Mouse (Mus musculus): Measurements from ENCODE around the gene Cd82.

Gene Cd82

DNA sequence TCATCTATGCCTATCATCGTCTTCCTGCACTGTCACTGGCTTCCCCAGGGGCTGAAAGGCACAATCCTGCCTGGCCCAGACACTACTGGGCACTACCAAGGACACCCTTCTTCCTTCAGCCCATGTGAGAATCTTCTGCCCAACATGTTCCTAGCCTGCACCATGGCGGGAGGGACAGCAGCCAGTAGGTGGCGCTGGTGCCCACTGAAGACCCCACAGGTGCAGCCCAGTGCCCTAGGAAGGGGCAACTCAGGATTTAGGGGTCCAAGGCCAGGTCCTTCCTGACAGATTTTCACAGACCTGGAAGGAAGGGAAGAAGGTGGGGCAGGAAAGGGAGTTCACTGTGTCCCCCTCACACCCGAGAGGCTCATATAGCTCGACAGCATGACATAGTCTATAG is 47.7 kb downstream of the Cd82 start:
- DNase-seq (ENCODE audit: low spot score), result peak; percentile 41

- DNase-seq (ENCODE audit: low spot score), result no peak
Measured at GRCm38 (mm10) chr2:93414163-93414562, 48.8 kb downstream of the Cd82 start.

DNA sequence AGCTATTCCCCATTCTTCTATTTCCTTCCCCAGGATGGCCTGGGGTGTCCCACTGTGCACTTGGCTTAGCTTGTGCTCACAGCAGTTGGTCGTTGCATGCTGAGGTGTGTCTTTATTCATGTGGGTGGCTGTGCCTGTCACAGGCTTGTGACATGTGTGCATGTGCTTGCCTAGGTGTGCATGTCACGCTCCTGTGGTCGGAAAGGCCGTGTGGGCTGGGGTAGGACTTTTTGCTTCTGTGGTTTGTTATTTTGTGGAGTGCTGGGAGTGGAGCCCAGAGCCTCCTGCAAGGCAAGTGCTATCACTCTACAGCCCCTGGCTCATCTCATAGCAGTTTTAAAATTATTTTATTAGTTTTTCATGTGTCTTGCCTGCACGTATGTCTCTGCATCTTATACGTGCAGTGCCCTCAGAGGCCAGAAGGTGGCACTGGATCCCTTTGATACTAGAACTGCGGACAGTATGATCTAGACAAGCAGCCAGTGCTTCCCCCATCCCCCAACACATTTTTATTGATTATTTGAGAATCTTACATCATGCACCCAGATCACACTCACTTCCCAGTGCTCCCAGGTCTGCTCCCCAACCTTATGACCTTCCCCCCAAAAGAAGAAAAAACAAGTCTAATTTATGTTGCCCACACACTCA is 49.4 kb downstream of the Cd82 start:
- DNase-seq (ENCODE audit: low spot score), result peak; percentile 78

- no peak for DNase-seq (ENCODE audit: low spot score)
Measured at GRCm38 (mm10) chr2:93412101-93412500, 50.8 kb downstream of the Cd82 start.

GRCm38 (mm10) chr2:93410899-93411570 is 51.9 kb downstream of the Cd82 start:
- no peak for DNase-seq (ENCODE audit: low spot score)

DNA sequence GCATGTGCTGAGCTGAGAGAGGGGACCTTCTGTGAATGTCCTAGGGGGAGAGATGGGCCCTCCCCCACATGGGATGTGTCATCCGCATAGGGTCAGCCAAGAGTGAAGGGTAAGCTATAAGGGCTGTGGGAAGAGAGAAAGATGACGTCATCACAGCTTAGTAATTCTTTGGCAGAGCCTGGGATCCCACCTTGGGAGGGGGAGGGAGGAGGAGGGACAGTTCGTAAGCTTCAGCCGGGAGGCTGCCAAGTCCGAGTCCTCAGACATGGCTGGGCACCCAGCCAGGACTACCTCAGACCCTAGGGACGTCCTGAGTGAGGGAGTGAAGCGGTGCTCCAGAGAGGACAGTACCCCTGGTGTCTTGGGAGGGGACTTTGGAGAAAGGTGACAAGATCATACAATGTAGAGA is 57.9 kb downstream of the Cd82 start:
- no peak for DNase-seq (ENCODE audit: low spot score)

DNA sequence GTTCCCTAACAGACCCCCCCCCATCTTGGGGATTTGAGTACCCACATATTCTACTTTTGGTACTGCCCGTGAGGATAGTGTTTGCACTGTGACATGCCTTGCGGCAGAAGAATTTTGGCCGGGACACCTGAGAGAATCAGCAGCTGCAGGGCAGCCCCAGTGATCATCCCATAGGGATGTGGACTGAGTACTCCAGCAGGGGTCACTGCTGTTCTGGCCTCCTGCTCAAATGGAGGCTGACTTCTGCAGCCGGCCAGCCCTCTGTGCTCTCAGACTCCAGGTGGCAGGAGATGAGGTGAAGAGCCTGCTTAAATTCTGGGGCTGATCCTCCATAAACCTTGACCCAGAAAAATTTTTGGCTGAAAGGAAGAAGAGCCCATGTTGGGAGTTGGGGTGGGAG is 58.8 kb downstream of the Cd82 start:
- no peak for DNase-seq (ENCODE audit: low spot score)

DNA sequence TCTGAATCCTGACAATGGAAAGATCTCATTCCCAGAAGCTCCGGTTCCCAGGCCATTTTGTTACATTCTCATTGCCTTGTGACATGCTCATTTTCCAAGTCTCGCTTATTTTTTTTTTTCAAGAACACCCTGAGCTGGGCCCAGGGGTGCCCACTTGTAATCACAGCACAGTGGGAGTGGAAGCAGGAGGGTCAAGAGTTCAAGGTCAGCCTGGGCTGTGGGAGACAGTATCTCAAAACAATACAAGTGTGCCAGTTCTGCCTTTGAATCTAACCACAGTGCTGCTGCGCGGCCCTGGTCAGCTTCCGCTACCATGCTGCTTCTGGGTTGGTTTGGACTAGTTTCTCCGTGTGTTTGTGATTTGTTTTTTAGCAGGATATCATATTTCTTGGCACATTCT is 59.7 kb downstream of the Cd82 start:
- DNase-seq (ENCODE audit: low spot score), result no peak

- DNase-seq (ENCODE audit: low spot score), result peak; percentile 34
Measured at GRCm38 (mm10) chr2:93391198-93391597, 71.7 kb downstream of the Cd82 start.

DNA sequence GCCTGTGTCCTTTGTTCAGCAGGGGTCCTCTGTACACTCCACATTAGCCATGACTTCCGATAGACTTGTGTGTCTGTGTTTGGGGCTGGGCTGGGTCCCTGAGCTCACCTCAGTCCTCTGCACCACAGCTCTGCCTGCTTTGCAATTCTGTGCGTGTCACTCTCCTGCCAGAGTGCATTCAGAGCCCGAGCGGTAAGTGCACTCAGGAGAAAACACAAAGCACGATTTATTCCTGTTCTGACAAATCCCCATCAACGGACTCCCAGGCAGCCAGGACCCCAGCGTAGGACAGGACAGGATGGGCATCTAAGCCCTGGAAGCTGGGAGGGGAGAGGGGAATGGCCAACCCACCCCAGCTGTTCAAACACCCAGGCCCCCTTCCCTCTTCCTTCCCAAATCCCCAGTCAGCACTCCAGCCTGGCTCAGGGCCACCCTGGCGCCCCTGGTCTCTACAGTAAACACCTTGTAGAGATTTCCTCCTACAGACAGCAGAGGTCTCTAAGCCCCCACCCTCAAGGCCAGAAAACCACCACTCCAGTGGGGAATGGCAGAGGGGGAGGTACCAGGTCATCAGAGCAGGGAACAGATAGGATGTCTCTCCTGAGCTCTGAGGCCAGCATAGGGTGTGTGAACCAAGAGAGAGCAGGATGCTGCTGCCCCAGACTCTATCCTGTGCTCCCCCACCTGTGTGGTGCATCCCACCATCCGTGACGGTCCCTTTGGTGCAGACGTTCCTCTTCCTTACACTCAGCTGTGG is 72.6 kb downstream of the Cd82 start:
- no peak for DNase-seq (ENCODE audit: low spot score)

DNA sequence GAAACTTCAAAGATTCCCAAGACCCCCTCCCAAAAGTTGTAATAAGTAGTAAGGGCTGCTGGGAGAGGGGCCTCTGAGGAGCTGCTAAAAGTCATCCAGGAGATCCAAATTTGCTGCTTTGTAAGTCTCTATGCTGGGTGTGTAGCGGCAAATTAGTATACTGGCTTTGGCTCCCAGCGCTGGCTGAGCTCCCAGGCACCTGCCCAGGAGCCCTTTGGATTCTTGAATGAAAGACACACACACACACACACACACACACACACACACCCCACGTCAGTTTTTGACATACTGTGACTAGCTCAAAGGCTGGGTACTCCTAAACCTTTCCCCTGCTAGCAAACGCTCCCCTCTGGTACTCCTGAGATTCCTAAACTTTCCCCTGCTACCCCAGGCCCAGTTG is 76.0 kb downstream of the Cd82 start:
- DNase-seq (ENCODE audit: low spot score), result no peak

- DNase-seq (ENCODE audit: low spot score), result peak; percentile 59
Measured at GRCm38 (mm10) chr2:93383831-93384230, 79.1 kb downstream of the Cd82 start.

GRCm38 (mm10) chr2:93380680-93381089 is 82.3 kb downstream of the Cd82 start:
- no peak for DNase-seq (ENCODE audit: low spot score)

GRCm38 (mm10) chr2:93377797-93378196 is 85.1 kb downstream of the Cd82 start:
- DNase-seq (ENCODE audit: low spot score), result peak; percentile 15

DNA sequence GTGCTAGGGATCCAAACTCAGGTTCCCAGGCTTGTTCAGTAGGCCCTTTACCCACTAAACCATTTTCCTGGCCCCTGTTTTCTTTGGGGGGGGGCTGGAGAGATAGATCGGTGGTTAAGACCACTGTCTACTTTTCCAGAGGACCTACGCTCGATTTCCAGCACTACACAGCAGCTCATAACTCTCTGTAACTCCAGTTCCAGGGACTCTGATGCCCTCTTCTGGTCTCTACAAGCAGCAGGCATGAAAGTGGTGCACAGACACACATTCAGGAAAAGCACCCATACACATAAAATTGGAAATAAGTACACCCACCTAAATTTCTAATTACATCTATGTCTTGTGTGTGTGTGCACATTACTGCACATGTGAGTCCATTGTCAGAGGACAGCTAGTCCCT is 85.8 kb downstream of the Cd82 start:
- no peak for DNase-seq (ENCODE audit: low spot score)

DNA sequence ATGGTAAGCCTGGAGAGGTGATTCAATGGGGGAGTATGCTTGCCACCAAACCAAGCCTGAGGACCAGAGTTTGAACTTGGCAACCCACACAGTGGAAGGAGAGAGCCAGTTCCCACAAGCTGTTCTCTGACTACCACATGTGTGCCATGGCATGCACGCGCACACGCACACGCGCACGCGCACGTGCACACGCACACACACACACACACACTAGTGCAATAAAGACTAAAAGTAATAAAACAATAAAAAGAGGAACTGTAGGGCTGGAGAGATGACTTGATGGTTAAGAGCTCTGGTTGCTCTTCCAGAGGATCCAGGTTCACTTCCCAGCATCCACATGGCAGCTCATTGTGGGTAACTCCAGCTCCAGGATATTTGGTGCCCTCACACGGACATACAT is 90.1 kb downstream of the Cd82 start:
- DNase-seq (ENCODE audit: low spot score), result no peak

DNA sequence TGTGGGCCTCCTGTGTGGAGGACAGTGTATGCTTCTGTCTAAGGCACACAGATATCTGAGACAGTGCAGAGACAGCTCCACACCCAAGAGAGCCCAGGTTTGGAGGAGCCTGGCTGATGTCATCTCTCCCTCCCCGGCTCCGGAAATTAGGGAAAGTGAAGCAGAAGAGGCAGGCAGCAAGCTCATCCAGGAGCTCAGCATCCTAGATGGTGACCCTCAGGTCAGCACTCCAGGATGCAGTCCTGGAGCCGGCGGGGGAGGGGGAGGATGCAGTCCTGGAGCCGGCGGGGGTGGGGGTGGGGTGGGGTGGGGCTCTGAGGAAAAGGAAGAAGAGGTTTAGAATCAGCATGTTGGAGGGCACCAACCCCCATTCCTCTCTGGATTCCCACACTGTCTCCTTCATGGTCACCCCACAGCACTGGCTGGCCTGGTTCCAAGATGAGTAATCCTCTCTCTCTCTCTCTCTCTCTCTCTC is 90.8 kb downstream of the Cd82 start:
- no peak for DNase-seq (ENCODE audit: low spot score)

Data from layer of hippocampus, adult 11-12 months (tissue).